Mouse (Mus musculus): ENCODE data around the gene Has3.
"Not testable (repeated sequence)": the region's sequence is repeated elsewhere in the genome, so short reads cannot be mapped to it uniquely, and the experiment has no call there.

Has3 gene

GRCm38 (mm10) chr8:106870051-106870450, at the start of gene Has3:
Gene Has3, plus strand, starts transcription at chr8:106870242.
- no peak for DNase-seq (ENCODE audit: extremely low spot score)

GRCm38 (mm10) chr8:106820553-106821515, 49.2 kb upstream of the Has3 start:
- no peak for DNase-seq (ENCODE audit: extremely low spot score)

GRCm38 (mm10) chr8:106828921-106829320, 41.1 kb upstream of the Has3 start:
- no peak for DNase-seq (ENCODE audit: extremely low spot score)

GRCm38 (mm10) chr8:106829526-106830045, 40.5 kb upstream of the Has3 start:
- DNase-seq (ENCODE audit: extremely low spot score) = no peak

GRCm38 (mm10) chr8:106834899-106835298, 35.1 kb upstream of the Has3 start:
- no peak for DNase-seq (ENCODE audit: extremely low spot score)

GRCm38 (mm10) chr8:106836525-106836924, 33.5 kb upstream of the Has3 start:
- DNase-seq (ENCODE audit: extremely low spot score) = no peak

- no peak for DNase-seq (ENCODE audit: extremely low spot score)
Observed at GRCm38 (mm10) chr8:106838803-106839202, 31.2 kb upstream of the Has3 start.

GRCm38 (mm10) chr8:106839209-106840001, 30.6 kb upstream of the Has3 start:
- no peak for DNase-seq (ENCODE audit: extremely low spot score)

- no peak for DNase-seq (ENCODE audit: extremely low spot score)
Observed at GRCm38 (mm10) chr8:106850034-106850433, 20.0 kb upstream of the Has3 start.

GRCm38 (mm10) chr8:106854534-106855241, 15.4 kb upstream of the Has3 start:
- no peak for DNase-seq (ENCODE audit: extremely low spot score)

- DNase-seq (ENCODE audit: extremely low spot score) = no peak
Observed at GRCm38 (mm10) chr8:106855242-106855562, 14.8 kb upstream of the Has3 start.

GRCm38 (mm10) chr8:106862845-106863244, 7.2 kb upstream of the Has3 start:
- no peak for DNase-seq (ENCODE audit: extremely low spot score)

- DNase-seq (ENCODE audit: extremely low spot score) = no peak
Observed at GRCm38 (mm10) chr8:106865354-106865753, 4.7 kb upstream of the Has3 start.

- DNase-seq (ENCODE audit: extremely low spot score) = peak; percentile 64
Observed at GRCm38 (mm10) chr8:106870537-106871327, 690 bp downstream of the Has3 start.

GRCm38 (mm10) chr8:106871328-106871926, 1.4 kb downstream of the Has3 start:
- DNase-seq (ENCODE audit: extremely low spot score) = no peak

- peak; percentile 55 for DNase-seq (ENCODE audit: extremely low spot score)
Observed at GRCm38 (mm10) chr8:106871931-106872371, 1.9 kb downstream of the Has3 start.

- no peak for DNase-seq (ENCODE audit: extremely low spot score)
Observed at GRCm38 (mm10) chr8:106872454-106873034, 2.5 kb downstream of the Has3 start.

GRCm38 (mm10) chr8:106880121-106880707, 10.2 kb downstream of the Has3 start:
- no peak for DNase-seq (ENCODE audit: extremely low spot score)

- not testable (repeated sequence) for DNase-seq (ENCODE audit: extremely low spot score)
Observed at GRCm38 (mm10) chr8:106884094-106884493, 14.1 kb downstream of the Has3 start.

Measured in embryo, embryonic 9.5 days (tissue).